Mouse (Mus musculus): ENCODE measurements around the gene B230217C12Rik. TPM values are rescaled to one million over a fixed set of nuclear protein-coding genes. Genes with fewer than 3 reads are reported as not detected.
A peak's percentile ranks its signal among the peaks of the same experiment; 100 is the strongest.

B230217C12Rik gene
- 38.2 and 38.8 TPM in 2 replicates for polyA plus RNA-seq (2014; fragmentation: Nextera tagmentation; extraction: Ambion mirVana)

DNA sequence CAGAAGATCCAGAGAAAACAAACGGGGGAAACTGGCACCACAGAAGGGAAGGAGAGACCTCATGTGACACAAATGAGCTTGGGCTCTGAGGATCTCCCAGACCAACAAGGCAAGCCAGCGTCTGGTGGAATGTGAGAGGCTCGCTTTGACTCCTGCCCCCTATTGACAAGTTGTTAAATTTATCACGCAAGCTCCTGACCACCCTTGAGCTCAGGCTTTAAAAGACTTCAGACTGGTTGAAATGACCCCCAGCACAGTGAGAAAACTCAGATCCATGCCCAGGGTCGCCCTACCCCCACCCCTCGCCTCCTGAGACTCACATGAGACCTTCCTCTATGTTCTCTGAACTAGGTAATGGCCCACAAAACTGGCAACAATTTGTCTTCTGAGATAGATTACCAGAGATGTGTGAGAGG lies at the start of gene B230217C12Rik:
Gene B230217C12Rik, plus strand, starts transcription at position 242 of the 416 bp plus-strand sequence.
- Histone ChIP-seq H3K27me3 (ENCODE audit: control insufficient read depth, insufficient read depth, low read length) (no peaks in the 10 kb centered on the region), H3K36me3 (replicated peaks; ENCODE audit: control insufficient read depth, insufficient read depth) (peaks cover 24% of the 10 kb centered on the region), H3K9me3 (ENCODE audit: control insufficient read depth, low read length) (no peaks in the 10 kb centered on the region), H3K4me1 (replicated peaks; ENCODE audit: control insufficient read depth, insufficient read depth, low read length) (peaks cover 9% of the 10 kb centered on the region), H3K4me3 (replicated peaks; ENCODE audit: low read length) (peak within 1 kb of the TSS; percentile 51), H3K27ac (peak within 1 kb of the TSS; percentile 96), H3K9ac (peak within 1 kb of the TSS; percentile 78), H3K4me2 (replicated peaks) (peak within 1 kb of the TSS; percentile 70)
- peak; percentile 66 for DNase-seq (ENCODE audit: low spot score)
- 0% methylated on average over 6 of the region's 6 CpGs for WGBS
- peak; percentile 49 for ATAC-seq (ENCODE audit: low FRiP score)

DNA sequence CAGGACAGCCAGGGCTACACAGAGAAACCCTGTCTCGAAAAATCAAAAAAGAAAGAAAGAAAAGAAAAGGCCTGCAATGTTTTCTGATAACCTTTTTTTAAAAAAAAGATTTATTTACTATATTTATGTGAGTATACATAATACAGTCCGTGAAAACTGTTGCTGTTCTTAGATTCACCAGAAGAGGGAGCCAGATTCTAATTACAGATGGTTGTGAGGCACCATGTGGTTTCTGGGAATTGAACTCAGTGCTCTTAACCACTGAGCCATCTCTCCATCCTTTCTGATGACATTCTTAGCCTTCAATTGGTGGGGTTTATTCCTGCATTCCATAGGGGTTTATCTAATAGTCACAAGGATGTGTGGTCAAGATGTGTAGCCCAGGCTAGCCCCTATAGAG lies 47.4 kb upstream of the B230217C12Rik start:
- H3K27me3 ChIP-seq (ENCODE audit: control insufficient read depth, insufficient read depth, low read length): no peaks in the 10 kb centered on the region
- DNase-seq (ENCODE audit: low spot score) (peak; percentile 73), ATAC-seq (ENCODE audit: low FRiP score) (no peak)
- no peak overlapping the region for H3K27ac ChIP-seq
- no peak overlapping the region for H3K9ac ChIP-seq
- H3K4me1 ChIP-seq (replicated peaks; ENCODE audit: control insufficient read depth, insufficient read depth, low read length): 0 out of 2 replicates have a peak, but pooled peaks cover 1% of the 10 kb centered on the region
- WGBS: 9% methylated on average over 2 of the region's 2 CpGs
- no peaks in the 10 kb centered on the region for H3K9me3 ChIP-seq (ENCODE audit: control insufficient read depth, low read length)
- H3K36me3 ChIP-seq (replicated peaks; ENCODE audit: control insufficient read depth, insufficient read depth): no peaks in the 10 kb centered on the region
- no peak overlapping the region for H3K4me2 ChIP-seq (replicated peaks)
- H3K4me3 ChIP-seq (replicated peaks; ENCODE audit: low read length): no peak overlapping the region

DNA sequence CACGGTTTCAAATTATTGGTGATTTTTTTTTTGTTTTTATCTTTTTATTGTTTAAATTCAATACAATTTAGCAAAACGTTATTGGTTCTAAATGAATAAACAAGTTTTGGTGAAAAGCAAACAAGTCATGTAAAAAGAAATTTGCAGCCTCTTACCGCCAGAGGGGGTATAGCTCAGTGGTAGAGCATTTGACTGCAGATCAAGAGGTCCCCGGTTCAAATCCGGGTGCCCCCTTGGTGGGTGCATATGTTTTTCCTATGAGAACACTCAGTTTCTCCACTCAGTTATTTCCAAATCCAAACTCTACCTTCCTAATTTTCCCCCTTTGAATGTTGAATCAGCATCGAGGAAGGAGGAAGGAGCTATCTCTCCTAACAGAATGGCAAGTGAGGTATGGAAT lies 43.7 kb upstream of the B230217C12Rik start:
- H3K27me3 ChIP-seq (ENCODE audit: control insufficient read depth, insufficient read depth, low read length): no peaks in the 10 kb centered on the region
- H3K36me3 ChIP-seq (replicated peaks; ENCODE audit: control insufficient read depth, insufficient read depth): no peaks in the 10 kb centered on the region
- H3K4me3 ChIP-seq (replicated peaks; ENCODE audit: low read length): no peak overlapping the region
- H3K9ac ChIP-seq: no peak overlapping the region
- no peak for ATAC-seq (ENCODE audit: low FRiP score)
- WGBS: 5% methylated on average over 6 of the region's 6 CpGs
- H3K4me1 ChIP-seq (replicated peaks; ENCODE audit: control insufficient read depth, insufficient read depth, low read length): peaks cover 15% of the 10 kb centered on the region
- peak; percentile 84 for DNase-seq (ENCODE audit: low spot score)
- no peak overlapping the region for H3K4me2 ChIP-seq (replicated peaks)
- no peaks in the 10 kb centered on the region for H3K9me3 ChIP-seq (ENCODE audit: control insufficient read depth, low read length)
- no peak overlapping the region for H3K27ac ChIP-seq

DNA sequence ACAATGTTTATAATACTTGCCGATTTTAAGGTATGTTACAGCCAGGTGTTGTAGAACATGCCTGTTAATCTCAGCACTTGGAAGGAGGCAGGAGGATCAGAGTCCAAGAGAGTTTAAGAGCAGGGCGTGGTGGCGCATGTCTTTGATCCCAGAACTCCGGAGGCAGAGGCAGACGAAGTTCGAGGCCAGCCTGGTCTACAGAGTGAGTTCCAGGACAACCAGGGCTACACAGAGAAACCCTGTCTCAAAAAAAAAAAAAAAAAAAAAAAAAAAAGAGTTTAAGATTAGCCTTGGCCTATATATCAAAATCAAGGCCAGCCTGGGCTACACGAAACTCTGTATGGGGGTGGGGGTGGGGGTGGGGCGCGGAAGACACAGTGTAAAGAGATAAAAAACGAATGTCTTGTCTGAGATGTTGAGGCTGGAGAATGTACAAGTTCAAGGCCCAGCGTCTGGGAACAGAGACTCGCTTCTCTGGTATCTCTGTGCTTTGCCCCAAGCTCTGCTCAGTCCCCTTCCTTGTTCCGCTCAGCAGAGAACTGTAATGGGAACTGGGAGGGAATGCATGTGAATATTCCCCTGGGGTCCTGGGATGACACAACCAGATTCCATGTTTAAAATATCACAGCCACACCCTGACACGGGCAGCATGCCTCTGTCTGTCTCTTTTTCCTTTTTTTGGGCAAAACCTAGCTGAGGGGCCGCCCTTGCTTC lies 43.1 kb upstream of the B230217C12Rik start:
- ATAC-seq (ENCODE audit: low FRiP score) (no peak), DNase-seq (ENCODE audit: low spot score) (no peak)
- Histone ChIP-seq H3K36me3 (replicated peaks; ENCODE audit: control insufficient read depth, insufficient read depth) (no peaks in the 10 kb centered on the region), H3K9ac (no peak overlapping the region), H3K27me3 (ENCODE audit: control insufficient read depth, insufficient read depth, low read length) (no peaks in the 10 kb centered on the region), H3K9me3 (ENCODE audit: control insufficient read depth, low read length) (no peaks in the 10 kb centered on the region), H3K4me3 (replicated peaks; ENCODE audit: low read length) (0 out of 2 replicates have a peak overlapping the region, but pooled peaks have one; percentile 61), H3K4me1 (replicated peaks; ENCODE audit: control insufficient read depth, insufficient read depth, low read length) (peaks cover 19% of the 10 kb centered on the region), H3K27ac (peak overlapping the region; percentile 94; the same call in 1 of the 2 replicates), H3K4me2 (replicated peaks) (peak overlapping the region; percentile 91)
- 55% methylated on average over 15 of the region's 15 CpGs for WGBS

DNA sequence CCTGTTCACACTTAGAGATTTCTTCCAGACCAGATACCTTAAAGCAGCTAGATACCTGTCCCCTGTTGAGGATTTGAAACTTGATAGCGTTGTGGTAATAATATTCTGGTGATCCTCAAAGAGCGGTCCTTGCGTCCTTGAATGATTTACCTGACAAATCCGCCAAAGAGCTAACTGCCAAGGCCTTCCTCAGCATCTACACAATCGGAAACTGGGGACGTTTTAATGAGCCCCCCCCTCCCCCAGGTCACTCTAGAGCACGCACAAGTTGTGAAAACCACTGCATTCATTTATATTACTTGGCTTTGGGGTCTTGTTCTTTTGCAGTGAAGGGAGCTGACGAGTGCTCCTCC lies 42.5 kb upstream of the B230217C12Rik start:
- DNase-seq (ENCODE audit: low spot score) (no peak), ATAC-seq (ENCODE audit: low FRiP score) (no peak)
- no peaks in the 10 kb centered on the region for H3K36me3 ChIP-seq (replicated peaks; ENCODE audit: control insufficient read depth, insufficient read depth)
- H3K9ac ChIP-seq: no peak overlapping the region
- peak overlapping the region; percentile 61 for H3K4me3 ChIP-seq (replicated peaks; ENCODE audit: low read length)
- H3K4me1 ChIP-seq (replicated peaks; ENCODE audit: control insufficient read depth, insufficient read depth, low read length): peaks cover 19% of the 10 kb centered on the region
- peak overlapping the region; percentile 91 for H3K4me2 ChIP-seq (replicated peaks)
- WGBS: 31% methylated on average over 8 of the region's 8 CpGs
- H3K27me3 ChIP-seq (ENCODE audit: control insufficient read depth, insufficient read depth, low read length): no peaks in the 10 kb centered on the region
- H3K27ac ChIP-seq: peak overlapping the region; percentile 94
- H3K9me3 ChIP-seq (ENCODE audit: control insufficient read depth, low read length): no peaks in the 10 kb centered on the region

DNA sequence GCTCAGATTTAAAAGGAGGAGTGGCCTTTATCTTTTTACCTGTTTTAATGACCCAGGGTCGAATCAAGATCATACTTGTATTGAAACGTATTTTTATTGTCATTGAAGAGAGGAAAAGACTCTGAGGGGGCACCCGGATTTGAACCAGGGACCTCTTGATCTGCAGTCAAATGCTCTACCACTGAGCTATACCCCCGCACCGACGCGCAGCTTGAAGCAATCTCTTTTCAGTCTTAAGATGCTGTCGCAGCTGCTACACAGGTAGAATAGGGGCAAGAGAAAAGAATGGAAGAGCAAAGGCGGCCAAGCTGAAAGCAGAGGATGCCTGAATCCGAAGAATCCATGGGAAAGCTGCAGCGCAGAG lies 41.8 kb upstream of the B230217C12Rik start, which contains the start of gene Lasp1:
Gene Lasp1, plus strand, starts transcription at position 219 of the 364 bp plus-strand sequence.
- WGBS: under 1% methylated on average over 11 of the region's 11 CpGs
- Histone ChIP-seq H3K4me1 (replicated peaks; ENCODE audit: control insufficient read depth, insufficient read depth, low read length) (peaks cover 21% of the 10 kb centered on the region), H3K9me3 (ENCODE audit: control insufficient read depth, low read length) (no peaks in the 10 kb centered on the region), H3K9ac (peak within 1 kb of the TSS; percentile 80), H3K4me3 (replicated peaks; ENCODE audit: low read length) (peak within 1 kb of the TSS; percentile 61), H3K36me3 (replicated peaks; ENCODE audit: control insufficient read depth, insufficient read depth) (no peaks in the 10 kb centered on the region), H3K27me3 (ENCODE audit: control insufficient read depth, insufficient read depth, low read length) (no peaks in the 10 kb centered on the region), H3K4me2 (replicated peaks) (peak within 1 kb of the TSS; percentile 91), H3K27ac (peak within 1 kb of the TSS; percentile 94)
- peak; percentile 76 for ATAC-seq (ENCODE audit: low FRiP score)
- DNase-seq (ENCODE audit: low spot score): peak; percentile 98

DNA sequence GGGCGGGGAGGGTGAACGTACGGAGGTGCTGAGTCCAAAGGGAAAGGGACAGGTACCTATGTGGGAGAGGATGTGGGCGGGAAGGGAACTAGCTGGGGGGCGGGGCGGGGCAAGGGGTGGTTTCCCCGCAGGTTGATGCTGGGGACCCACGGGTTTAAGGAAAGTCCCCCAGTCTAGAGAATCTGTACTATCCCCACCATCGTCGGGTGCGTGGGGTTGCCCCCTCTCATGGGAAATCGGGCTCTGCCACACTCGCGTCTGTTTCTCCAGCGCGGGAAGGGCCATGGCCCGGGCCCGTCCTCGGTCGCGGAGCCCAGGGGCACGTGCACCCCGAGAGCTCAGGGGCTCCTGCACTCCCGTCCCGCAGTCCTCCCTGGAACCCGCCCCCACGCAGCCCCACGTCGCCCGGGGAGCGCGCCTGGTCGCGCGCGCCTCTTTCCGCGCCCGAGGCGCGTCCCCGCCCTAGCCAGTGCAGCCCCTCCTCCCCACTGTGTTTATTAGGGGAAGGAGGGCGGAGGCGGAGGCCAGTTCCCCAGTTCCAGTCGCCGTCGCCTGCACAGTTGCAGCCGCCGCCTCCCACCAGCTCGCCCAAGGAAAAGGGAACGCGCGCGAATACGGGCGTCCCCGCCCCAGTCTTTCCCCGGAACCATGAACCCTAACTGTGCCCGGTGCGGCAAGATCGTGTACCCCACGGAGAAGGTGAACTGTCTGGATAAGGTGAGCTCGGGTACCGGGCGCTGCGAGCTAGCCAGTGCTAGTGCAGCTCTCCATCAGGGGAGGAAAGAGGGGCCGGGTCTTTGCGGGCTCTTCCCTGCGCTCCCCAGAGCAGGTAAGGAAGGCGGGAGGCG lies 41.2 kb upstream of the B230217C12Rik start:
- under 1% methylated on average over 67 of the region's 71 CpGs for WGBS
- H3K36me3 ChIP-seq (replicated peaks; ENCODE audit: control insufficient read depth, insufficient read depth): no peaks in the 10 kb centered on the region
- peak overlapping the region; percentile 94 for H3K27ac ChIP-seq
- H3K9me3 ChIP-seq (ENCODE audit: control insufficient read depth, low read length): no peaks in the 10 kb centered on the region
- no peaks in the 10 kb centered on the region for H3K27me3 ChIP-seq (ENCODE audit: control insufficient read depth, insufficient read depth, low read length)
- H3K4me1 ChIP-seq (replicated peaks; ENCODE audit: control insufficient read depth, insufficient read depth, low read length): peaks cover 27% of the 10 kb centered on the region
- peak overlapping the region; percentile 61 for H3K4me3 ChIP-seq (replicated peaks; ENCODE audit: low read length)
- H3K4me2 ChIP-seq (replicated peaks): peak overlapping the region; percentile 91
- peak overlapping the region; percentile 80 for H3K9ac ChIP-seq
- DNase-seq (ENCODE audit: low spot score) (peak; percentile 90), ATAC-seq (ENCODE audit: low FRiP score) (peak; percentile 83)

DNA sequence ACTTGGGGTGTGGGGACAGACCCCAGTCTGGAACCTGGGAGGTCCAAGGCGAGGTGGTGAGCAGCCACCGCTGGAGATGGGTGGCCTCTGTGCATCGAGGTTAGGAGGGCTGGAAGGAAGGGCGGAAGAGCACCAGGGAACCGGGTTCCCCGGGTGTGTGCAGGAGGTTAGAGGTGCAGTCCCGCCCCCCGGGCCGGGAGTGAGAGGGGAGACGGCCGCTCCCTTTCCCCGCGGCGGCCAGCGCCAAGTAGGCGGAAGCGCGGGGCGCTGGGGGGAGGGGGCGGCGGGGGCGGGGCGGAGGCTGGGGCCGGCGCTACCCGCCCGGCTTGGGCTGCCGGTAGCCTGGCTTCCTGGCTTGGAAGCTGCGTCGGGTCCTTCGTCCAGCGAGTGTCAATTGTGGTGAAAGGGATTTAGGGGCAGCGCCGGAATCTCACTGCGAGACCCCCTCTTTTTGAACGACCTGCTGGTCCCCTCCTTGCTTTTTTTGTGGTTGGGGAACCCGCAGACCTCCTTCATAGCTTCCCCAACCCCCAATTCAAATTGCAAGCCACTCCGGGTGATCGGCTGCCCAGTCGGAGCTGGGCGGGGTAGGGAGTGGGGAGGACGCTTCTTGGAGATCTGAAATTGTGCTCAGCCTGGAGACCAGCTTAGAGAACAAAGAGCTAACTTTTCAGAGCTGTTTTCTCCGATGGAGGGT lies 40.4 kb upstream of the B230217C12Rik start:
- peak overlapping the region; percentile 61 for H3K4me3 ChIP-seq (replicated peaks; ENCODE audit: low read length)
- peaks cover 35% of the 10 kb centered on the region for H3K4me1 ChIP-seq (replicated peaks; ENCODE audit: control insufficient read depth, insufficient read depth, low read length)
- peak overlapping the region; percentile 94 for H3K27ac ChIP-seq
- peak overlapping the region; percentile 80 for H3K9ac ChIP-seq
- H3K27me3 ChIP-seq (ENCODE audit: control insufficient read depth, insufficient read depth, low read length): no peaks in the 10 kb centered on the region
- H3K9me3 ChIP-seq (ENCODE audit: control insufficient read depth, low read length): no peaks in the 10 kb centered on the region
- ATAC-seq (ENCODE audit: low FRiP score): peak; percentile 50
- peak; percentile 52 for DNase-seq (ENCODE audit: low spot score)
- peak overlapping the region; percentile 91 for H3K4me2 ChIP-seq (replicated peaks)
- no peaks in the 10 kb centered on the region for H3K36me3 ChIP-seq (replicated peaks; ENCODE audit: control insufficient read depth, insufficient read depth)
- WGBS: under 1% methylated on average over 29 of the region's 43 CpGs
